Mouse (Mus musculus) spleen, embryonic (tissue): ENCODE data around the gene St7.

Experiments used
- CTCF ChIA-PET: fragments of 350-600 bp; sonication (Branson Sonifier 250); formaldehyde crosslinking; loops from one replicate; lab custom pipeline; 2022; lab: Charles Lee

St7 gene

GRCm38 (mm10) chr6:17943877-17944617 is 251.3 kb downstream of the St7 start:
- CTCF ChIA-PET = no interaction called here

DNA sequence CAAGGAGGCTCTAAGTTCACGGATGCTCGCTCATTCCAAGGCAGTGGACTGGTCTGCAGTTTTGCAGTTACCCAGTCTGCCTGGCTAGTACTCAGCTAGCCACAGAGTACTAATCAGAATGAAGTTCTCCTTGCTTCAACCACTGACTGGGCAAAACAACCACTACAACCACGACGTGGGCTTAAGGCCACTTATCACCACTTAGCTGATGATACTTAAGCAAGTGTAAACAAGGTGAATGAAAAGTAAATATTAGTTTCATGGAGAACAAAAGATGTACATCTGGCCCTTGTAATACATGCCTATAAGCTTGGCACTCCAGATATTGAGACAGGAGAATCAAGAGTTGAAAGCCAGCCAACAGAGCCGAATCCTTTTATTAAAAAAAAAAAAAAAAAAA is 253.7 kb downstream of the St7 start:
- CTCF ChIA-PET = no interaction called here

GRCm38 (mm10) chr6:17947130-17947831 is 254.5 kb downstream of the St7 start:
- CTCF ChIA-PET = no interaction called here

DNA sequence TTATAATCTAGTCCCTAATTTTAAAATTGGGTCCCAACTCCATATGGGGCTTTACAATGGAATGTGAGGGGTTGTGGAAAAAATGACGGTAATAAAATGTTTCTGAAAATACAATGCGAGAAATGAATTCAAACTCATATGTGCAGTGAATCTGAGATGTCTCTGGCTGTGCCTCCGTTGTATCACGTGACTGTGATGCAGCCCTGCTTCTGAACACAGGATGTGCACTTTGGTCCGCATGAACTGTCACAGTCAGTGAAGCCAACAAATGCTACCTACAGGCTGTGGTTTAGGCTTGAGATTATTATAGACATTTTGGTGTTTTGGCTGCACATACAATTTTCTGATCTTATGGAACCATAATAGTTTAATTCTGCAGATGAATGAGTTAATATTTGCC is 256.4 kb downstream of the St7 start:
- CTCF ChIA-PET = no interaction called here

DNA sequence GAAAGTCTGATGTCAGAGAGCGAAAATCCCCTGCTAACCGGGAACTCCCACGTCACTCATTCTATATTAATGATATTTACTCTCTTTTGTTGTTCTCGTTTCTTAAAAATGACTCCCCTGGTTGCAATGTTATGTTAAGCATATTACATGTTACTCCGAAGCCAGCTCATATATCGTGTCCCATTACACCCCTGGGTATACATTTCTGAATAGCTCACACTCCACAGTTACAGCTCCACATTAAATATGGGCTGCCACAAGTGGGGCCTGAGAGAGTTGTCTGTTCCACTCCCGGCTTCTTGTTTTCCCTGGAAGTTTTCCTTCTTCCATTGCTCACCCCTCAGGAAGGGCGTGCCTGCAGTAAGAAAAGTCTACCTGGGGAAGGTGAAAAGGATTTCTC is 259.0 kb downstream of the St7 start:
- CTCF ChIA-PET = no interaction called here

DNA sequence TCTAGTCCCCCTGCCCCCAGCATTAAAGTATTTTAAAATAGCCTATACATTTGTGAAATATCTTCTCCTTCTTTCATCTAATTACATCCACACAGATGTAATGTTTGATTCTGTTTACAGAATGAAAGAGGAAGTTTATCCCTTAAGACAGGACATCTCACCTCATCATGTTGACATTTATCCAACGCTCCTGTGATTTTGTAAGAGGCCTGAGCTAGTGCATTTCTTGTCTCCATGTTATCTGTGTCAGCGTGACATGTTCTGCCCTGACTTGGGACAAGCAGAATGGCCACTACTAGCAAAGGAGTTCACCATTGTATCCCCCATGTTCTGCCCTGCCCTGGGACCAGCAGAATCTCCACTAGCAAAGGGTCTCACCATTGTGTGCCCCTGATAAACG is 270.7 kb downstream of the St7 start:
- CTCF ChIA-PET = no interaction called here

DNA sequence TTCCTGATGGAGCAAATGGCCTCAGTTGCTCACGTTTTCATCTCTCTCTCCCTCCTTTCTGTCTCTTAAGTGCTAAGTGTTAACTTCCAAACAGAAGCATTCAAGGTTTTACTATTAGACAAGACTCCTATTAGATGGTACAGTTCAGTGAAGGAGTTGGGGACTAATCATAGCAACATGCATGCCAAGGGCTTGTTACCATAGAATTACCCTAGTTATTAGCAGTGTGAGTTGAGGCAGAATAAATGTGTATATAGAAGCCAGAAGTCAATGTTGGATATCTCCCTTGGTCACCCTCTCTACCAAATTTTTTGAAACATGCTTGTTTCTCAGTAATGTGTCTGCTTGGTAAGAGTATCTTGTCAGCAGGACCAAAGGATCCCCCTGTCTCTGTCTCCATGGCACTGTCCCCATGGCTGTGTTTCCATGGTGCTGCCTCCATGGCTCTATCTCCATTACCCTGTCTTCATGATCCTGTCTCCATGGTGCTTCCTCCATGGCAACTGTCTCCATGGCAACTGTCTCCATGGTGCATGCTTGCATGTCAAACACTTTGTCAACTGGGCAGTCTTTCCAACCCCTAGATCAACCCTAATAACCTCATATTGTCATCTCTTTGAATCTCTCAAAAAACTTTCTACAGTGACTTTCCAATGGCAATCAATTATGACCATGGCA is 275.9 kb downstream of the St7 start:
- CTCF ChIA-PET = no interaction called here

DNA sequence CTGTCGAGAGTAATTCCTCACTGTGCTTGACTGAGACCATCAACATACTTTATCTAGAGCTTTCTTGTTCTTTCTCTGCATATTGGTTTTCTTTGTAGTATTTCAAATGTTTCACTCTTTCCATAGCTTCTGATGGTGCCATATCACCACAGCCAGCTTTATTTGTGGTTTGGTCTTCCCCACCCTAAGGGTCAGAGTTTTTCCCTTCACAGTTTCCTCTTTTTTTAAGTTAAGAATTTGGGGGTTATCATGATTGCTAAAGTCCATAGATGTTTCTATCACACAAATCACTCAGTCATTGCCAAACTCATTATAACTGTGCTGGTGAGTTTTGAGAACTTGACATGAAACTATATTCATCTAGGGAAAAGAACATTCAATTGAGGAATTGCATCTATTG is 277.1 kb downstream of the St7 start:
- CTCF ChIA-PET = no interaction called here

- CTCF ChIA-PET = no interaction called here
Measured at GRCm38 (mm10) chr6:17971393-17971792, 278.7 kb downstream of the St7 start.

GRCm38 (mm10) chr6:17974416-17974815 is 281.7 kb downstream of the St7 start:
- CTCF ChIA-PET = no interaction called here

- CTCF ChIA-PET = no interaction called here
Measured at GRCm38 (mm10) chr6:17977165-17977564, 284.4 kb downstream of the St7 start.

GRCm38 (mm10) chr6:17978324-17978723 is 285.6 kb downstream of the St7 start:
- CTCF ChIA-PET = no interaction called here

- CTCF ChIA-PET = no interaction called here
Measured at GRCm38 (mm10) chr6:17978881-17979280, 286.1 kb downstream of the St7 start.

GRCm38 (mm10) chr6:17979361-17979760 is 286.6 kb downstream of the St7 start:
- CTCF ChIA-PET = no interaction called here

GRCm38 (mm10) chr6:17990173-17991028 is 297.7 kb downstream of the St7 start:
- CTCF ChIA-PET = no interaction called here

- CTCF ChIA-PET = no interaction called here
Measured at GRCm38 (mm10) chr6:17991625-17992024, 298.9 kb downstream of the St7 start.
